Mouse (Mus musculus) liver, postnatal 0 days (tissue): Measurements from ENCODE around the gene Fosb.

ENCODE experiments used
- CTCF ChIP-seq: sonication (generic); IDR thresholded peaks from 2 replicates; pipeline ENCODE4 v1.5.1; 2016; ENCODE audit warnings: antibody characterized with exemption, low read depth
- EP300 ChIP-seq: IDR thresholded peaks from 2 replicates; pipeline ENCODE4 v1.6.1; 2016; ENCODE audit warnings: antibody characterized with exemption, low read depth, mild to moderate bottlenecking

- no peak for TF ChIP-seq EP300
- TF ChIP-seq CTCF = no peak
These were observed 2.1 kb upstream of the Fosb start for GRCm38 (mm10) chr7:19311991-19312390.
